Mouse (Mus musculus): Measurements from ENCODE around the gene Degs2. TPM values are rescaled to one million over a fixed set of nuclear protein-coding genes. Genes with fewer than 3 reads are reported as not detected.

Degs2 gene
- polyA plus RNA-seq, 1 experiment = not detected

DNA sequence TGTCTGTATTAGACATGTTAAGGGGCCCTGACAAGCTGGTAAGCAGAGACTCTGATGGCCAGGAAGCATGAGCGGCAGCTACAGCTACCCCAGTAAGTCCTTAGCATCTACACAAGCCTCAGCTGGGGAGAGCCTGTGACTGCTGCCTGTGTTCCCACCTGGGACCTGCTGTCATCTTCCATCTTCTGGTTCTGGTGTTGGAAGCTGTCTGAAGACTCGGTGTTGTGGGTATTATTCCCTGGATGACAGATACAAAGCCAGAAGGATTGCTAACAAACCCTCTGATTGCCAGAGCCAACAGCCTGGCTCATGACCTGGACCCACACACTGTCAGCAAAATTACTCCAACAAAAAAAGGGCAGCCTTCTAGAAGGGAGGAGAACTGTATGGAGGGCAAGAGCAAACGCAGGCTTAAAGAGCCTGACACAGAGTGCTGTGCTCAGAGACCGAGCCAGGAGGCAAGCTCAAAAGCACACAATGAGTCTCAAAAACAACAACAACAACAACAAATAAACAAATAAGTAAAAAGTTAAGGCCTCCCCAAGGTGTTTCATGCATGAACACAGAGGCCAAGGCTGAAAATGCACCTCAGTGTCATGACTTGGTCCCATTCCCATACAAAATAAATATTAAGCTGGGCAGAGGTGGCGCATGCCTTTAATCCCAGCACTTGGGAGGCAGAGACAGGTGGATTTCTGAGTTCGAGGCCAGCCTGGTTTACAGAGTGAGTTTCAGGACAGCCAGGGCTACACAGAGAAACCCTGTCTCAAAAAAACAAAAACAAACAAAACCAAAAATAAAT lies 8.1 kb upstream of the Degs2 start:
- no peak for TF ChIP-seq GATA1 (IDR thresholded peaks at IDR 0.05; ENCODE audit: low read length)

DNA sequence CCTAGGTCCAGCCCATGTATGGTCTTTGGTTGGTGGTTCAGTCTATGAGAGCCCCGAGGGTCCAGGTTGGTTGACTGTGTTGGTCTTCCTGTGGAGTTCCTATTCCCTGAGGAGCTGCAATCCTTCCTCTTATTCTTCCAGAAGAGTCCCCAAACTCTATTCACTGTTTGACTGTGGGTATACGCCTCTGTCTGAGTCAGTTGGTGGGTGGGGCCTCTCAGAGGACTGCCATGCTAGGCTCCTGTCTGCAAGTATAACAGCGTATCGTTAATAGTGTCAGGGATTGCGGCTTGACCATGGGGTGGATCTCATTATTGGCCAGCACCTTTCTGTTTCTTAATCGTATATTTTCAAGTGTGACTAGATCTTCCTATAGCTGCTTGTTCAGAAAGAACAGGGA lies 7.3 kb upstream of the Degs2 start:
- TF ChIP-seq GATA1 (IDR thresholded peaks at IDR 0.05; ENCODE audit: low read length) = no peak

DNA sequence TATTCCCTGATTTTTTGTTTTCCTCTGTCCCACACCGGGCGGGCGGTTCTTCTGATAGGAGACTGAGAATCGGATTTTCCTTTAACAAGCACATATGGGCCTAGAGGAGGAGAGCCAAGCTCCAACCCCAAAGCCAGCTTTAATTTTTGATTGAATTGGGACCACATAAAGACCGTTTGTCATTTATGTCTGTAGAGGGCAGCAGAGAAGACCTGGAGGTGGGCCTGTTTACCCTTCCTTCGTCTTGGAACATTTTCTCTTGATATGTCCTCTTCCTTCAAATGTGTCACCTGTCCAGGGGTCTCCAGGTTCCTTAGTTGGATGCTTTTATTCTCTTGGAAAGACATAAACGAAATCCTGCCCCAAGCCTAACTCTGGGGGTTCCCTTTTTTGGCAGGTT lies 4.0 kb upstream of the Degs2 start:
- no peak for TF ChIP-seq GATA1 (IDR thresholded peaks at IDR 0.05; ENCODE audit: low read length)

DNA sequence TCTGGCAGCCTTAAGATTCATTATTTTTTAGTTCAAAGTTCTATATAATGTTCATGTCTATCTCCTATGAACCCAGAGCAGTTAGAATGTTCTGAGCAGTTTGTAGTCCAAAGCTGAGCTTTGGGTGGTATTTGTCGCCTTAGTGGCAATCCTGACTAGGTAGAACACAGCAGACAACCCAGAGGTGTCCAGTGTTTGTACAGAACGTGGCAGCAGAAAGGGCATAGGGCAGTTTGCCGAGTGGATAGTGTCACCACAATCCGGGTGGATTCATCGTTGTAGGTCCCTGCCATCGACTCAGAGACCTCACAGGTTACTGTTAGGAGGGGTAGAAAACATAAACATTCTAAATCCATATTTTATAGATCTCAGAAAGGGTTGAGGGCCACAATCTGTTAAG lies 3.4 kb upstream of the Degs2 start:
- no peak for TF ChIP-seq GATA1 (IDR thresholded peaks at IDR 0.05; ENCODE audit: low read length)

DNA sequence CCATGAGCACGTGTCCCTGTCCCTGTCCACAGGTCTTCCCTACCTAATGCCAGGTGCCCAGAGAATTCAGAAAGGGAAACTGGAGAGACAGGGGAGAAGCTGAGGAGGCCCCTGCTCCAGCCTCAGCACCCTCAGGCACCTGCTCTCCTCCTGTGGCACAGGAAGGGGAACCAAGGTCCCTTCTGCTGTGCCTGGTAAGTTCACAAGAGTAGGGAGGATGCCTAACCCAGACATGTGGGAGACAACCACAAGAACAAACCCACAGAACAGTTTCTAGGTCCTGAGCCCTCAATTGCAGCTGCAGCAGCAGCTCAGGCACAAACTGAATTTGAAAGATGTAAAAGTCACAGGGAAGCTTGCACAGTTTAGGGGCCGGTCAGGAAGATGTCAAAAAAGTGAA lies 894 bp downstream of the Degs2 start:
- no peak for TF ChIP-seq GATA1 (IDR thresholded peaks at IDR 0.05; ENCODE audit: low read length)

DNA sequence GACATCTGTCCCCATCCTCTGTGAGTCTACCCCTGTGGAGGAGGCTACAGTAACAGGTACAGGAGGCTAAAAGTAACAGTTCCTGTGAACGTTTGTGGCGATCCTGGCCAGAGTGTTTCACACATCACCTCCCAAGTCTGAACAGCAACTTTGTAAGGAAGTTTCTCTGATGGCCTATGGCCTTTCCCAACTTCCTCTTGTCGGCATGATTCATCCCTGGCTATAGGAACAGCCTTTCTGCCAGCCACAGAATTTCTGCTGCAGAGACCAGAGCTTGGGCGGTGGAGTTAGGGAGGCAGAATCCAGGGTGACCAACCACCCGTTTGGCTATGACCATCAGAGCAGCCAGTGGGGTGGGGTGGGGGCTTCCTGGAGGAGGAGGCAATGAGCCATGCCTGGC lies 2.1 kb downstream of the Degs2 start:
- TF ChIP-seq GATA1 (IDR thresholded peaks at IDR 0.05; ENCODE audit: low read length) = no peak

DNA sequence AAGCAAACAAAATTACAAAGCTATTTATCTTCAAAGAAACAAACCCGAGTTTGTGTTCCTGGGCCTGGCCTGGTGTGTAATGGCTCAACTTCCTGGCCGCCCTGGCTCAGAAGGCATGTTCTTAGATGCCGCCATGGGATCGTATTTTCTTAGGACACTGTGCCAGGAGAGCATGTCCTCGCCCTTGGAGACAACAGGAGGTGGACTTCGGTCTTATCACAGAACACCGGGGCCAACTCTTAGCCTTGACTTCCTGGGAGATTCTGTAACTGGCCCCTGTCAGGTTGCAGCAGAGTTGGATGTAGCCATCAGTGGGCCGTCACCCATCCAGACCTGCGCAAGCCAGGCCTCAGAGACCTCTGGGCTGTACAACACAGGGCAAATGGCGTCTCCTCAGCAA lies 2.5 kb downstream of the Degs2 start:
- TF ChIP-seq GATA1 (IDR thresholded peaks at IDR 0.05; ENCODE audit: low read length) = no peak

DNA sequence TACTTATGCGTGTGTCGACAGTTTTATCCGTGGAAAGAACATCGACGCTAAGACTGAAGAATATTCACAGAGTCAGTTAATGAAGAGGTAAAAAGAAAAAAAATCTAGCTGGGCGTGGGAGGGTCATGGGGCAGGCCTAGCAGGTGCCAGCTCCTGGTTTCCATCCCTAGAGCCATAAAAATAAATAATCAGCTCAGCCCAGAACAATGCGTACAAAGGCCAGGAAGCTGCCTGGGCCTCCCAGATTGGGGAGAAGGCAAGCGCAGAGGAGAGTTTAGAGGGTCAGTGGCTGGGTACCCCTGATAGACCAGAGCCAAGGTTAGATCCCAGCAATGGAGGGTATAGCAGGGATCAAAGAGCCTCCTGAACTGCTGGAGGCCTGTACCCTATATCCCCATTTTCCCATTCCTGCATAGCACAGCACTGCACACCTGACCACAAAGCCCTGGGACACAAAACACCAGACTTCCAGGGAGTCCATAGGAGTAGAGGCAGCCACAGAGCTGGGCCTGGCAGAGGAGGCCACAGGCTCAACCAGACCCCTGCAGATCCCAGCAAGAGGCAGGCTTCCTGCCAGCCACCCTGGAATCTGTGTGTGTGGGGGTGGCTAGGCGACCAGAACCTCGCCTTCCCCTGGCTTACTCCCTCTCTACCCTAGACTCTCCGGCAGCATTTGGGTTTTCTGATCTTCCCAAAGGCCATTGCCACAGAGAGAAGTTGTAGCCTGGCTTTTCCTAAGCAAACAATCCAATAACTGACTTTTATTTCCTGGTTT lies 3.2 kb downstream of the Degs2 start:
- no peak for TF ChIP-seq GATA1 (IDR thresholded peaks at IDR 0.05; ENCODE audit: low read length)

DNA sequence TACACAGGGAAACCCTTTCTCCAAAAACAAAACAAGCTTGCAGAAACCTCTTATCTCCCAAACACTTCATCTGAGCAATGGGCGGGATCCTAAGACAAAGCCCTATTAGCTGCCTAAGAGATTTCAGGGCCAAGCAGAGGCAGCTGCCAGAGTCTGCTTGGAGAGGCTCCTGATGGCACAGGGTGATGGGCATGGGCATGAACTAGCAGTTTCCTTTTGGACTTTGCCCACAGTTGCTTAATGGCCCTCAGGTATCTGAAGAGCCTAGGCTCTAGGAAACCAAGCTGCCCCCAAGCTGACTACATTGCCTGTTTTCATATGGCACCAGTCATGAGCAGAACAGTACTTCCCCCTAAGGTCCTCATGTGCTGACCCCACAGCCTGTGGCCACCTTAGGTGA lies 7.9 kb downstream of the Degs2 start:
- TF ChIP-seq GATA1 (IDR thresholded peaks at IDR 0.05; ENCODE audit: low read length) = no peak

DNA sequence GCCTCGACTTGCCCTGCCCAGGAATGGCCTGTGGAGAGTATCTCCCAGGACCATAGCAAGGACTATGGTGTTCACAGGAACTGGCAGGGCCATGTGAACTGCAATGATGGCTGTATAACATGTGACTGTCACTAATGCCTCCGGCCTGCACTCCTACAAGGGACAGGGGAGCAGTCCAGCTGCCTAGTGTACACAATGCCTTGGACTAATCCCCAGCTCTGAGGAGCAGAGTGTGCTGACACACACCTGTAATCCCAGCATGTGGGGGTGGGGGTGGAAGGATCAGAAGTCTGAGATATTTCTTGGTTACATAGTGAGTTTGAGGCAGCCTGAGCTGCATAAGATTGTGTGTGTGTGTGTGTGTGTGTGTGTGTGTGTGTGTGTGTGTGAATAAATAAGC lies 8.5 kb downstream of the Degs2 start:
- no peak for TF ChIP-seq GATA1 (IDR thresholded peaks at IDR 0.05; ENCODE audit: low read length)

DNA sequence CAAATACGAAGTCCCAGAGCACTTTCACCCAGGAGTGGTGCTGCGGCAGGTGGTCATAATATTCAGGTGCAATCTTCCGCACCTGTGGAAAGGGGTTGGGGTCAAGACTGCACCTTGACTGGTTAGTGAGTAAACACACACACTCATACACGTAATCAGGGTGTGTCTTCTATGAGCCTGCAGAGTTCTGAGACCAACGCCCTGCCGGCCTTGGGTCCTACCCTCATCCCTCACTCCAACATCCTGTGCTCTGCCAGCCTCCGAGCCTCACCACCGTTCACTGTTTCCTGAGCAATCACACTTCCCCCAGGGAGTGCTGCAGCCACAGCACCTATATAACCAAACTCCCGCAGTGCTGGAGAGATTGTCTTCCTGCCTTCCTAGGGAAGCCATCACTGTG lies 11.6 kb downstream of the Degs2 start:
- TF ChIP-seq GATA1 (IDR thresholded peaks at IDR 0.05; ENCODE audit: low read length) = no peak

DNA sequence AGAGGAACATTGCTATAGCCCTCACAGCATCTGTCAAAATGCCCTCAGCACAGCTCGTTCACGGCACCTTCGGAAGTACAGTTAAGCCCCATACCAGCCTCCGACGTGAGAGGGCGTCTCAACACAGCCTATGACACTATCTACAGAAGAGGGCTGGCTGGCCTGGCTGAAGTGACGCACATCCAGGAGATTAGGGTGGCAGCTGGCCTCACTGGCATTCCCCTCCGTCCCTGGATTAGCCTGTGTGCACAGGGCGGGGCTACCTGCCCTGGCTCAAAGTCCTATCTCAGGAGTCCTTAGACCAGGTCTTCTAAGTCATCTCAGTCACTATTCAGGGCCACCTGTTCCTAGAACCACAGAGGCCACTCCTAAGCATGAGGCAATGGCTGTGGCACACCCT lies 12.9 kb downstream of the Degs2 start:
- TF ChIP-seq GATA1 (IDR thresholded peaks at IDR 0.05; ENCODE audit: low read length) = no peak

DNA sequence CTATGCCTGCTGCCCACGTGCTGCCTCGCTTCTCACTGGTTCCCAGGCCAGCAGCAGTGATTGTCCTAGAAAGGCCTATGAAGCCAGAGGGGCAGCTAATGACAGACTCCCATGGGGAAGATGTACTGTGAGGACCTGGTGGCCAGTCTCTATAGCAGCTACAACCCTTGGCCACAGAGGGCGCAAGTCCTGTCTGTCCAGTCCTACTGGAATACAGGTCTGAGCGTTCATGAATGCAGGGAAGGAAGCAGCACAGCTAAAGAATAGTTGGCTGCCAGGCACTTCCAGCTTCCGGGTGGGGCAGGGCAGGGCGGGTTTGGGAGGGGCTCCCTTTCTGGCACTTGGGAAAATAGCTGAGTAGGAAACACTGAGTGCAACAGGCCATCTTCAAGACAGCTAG lies 15.2 kb downstream of the Degs2 start:
- TF ChIP-seq GATA1 (IDR thresholded peaks at IDR 0.05; ENCODE audit: low read length) = no peak

DNA sequence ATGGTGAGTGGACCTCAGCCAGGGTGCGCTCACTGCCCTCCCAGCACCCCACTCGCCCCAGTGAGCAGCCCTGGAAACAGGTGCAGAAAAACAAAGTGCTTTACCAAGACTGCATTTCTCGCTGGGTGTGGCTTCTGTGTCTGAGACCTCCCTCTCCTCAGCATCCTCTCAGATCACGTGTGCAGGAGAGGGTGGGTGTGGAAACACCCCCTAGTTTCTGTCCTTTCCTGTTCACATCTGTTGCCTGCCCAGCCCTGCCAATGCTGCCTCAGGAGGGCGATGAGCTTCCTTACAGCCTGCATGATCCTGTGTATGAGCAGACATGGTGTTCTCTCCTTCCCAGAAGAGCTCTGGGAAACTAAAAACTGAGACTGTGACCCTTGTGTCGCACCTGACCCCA lies 15.7 kb downstream of the Degs2 start:
- no peak for TF ChIP-seq GATA1 (IDR thresholded peaks at IDR 0.05; ENCODE audit: low read length)

DNA sequence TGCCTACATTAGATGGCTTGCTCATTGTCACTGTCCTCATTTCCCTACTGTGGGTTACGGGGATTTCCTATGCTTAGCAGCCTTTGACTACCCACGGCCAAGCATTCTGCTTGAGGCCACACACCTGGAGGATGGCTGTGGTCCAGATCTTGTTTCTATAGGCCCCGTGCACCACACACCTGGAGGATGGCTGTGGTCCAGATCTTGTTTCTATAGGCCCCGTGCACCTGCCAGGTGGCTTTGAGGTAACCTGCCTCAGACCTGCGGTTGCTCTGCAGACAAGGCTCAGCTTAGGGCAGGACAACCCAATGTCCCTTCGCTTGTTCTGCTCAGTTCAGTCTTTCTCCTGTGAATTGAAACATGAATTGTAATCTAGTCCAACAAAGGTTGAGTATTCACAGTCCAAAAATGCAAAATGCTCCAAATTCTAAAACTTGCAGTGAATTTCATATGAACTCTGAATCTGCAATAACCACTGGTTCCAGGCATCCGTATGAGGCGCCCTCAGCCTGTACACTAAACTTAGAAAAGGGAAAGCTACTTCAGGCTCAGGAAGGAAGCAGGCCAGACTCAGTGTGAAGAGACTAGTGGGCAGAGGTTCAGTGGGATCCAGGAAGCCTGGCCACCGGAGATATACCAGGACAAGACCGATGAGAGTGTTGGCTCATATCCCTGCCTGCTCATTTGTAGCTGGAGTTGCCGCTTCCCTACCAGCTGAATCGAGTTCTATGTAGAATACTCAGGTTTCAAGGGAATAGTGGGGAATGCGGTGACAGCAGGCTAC lies 19.7 kb downstream of the Degs2 start:
- no peak for TF ChIP-seq GATA1 (IDR thresholded peaks at IDR 0.05; ENCODE audit: low read length)

DNA sequence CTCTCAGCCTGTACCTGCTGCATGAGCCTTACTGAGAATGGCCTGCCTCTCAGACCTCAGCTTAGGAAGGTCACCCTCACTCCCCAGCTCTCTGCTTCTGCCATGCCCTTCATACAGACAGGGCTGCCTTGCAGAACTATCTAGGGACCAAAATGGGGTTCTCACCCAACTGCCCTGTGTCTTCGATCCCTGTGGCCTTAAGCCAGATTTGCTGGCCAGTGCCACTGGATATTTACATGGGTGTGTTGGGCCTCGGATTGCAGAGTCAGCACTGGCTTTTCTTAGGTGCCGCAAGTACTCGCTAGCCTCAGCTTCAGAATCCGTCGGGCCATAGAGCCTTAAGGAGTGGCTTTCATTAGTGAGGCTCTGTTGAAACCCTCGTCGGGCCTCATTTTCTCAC lies 21.3 kb downstream of the Degs2 start:
- TF ChIP-seq GATA1 (IDR thresholded peaks at IDR 0.05; ENCODE audit: low read length) = no peak
